Mouse (Mus musculus): ENCODE data around the gene Gpd1l. TPM values are rescaled to one million over a fixed set of nuclear protein-coding genes. Genes with fewer than 3 reads are reported as not detected.

The Gpd1l gene
- 33.6 and 42.3 TPM in 2 replicates for polyA plus RNA-seq (2012; rRNA removed)

GRCm38 (mm10) chr9:114933723-114934171 is at the start of gene Gpd1l:
TSS of gene Gpd1l (minus strand) at chr9:114933987.

GRCm38 (mm10) chr9:114982689-114983360 is 49.0 kb upstream of the Gpd1l start, which contains the start of gene Rps27rt:
TSS of gene Rps27rt (minus strand) at chr9:114982739.

GRCm38 (mm10) chr9:114978281-114979111 is 44.7 kb upstream of the Gpd1l start, which contains the start of gene Osbpl10:
TSS of gene Osbpl10 (plus strand) at chr9:114978569.

Other genes with a start within 250 kb of the Gpd1l start
- 14.0 and 14.7 TPM in 2 replicates for gene Dync1li1, start 245.2 kb downstream of the Gpd1l start, polyA plus RNA-seq (2012; rRNA removed)
- gene Cmtm6, start 202.9 kb downstream of the Gpd1l start, polyA plus RNA-seq (2012; rRNA removed): 48.4 and 65.4 TPM in 2 replicates
- gene Cmtm7, start 152.1 kb downstream of the Gpd1l start, polyA plus RNA-seq (2012; rRNA removed): 95.2 and 113 TPM in 2 replicates
- 40.3 and 47.6 TPM in 2 replicates for gene Cmtm8, start 89.8 kb downstream of the Gpd1l start, polyA plus RNA-seq (2012; rRNA removed)
- 12.4 and 14.7 TPM in 2 replicates for gene Osbpl10, start 44.6 kb upstream of the Gpd1l start, polyA plus RNA-seq (2012; rRNA removed)
- gene Rps27rt, start 48.8 kb upstream of the Gpd1l start, polyA plus RNA-seq (2012; rRNA removed): 15.4 and 25.9 TPM in 2 replicates

Measured in colon, adult 2 months (tissue).